8 mouse cellular contexts compared by ENCODE assay signal in the genomic region with DNA sequence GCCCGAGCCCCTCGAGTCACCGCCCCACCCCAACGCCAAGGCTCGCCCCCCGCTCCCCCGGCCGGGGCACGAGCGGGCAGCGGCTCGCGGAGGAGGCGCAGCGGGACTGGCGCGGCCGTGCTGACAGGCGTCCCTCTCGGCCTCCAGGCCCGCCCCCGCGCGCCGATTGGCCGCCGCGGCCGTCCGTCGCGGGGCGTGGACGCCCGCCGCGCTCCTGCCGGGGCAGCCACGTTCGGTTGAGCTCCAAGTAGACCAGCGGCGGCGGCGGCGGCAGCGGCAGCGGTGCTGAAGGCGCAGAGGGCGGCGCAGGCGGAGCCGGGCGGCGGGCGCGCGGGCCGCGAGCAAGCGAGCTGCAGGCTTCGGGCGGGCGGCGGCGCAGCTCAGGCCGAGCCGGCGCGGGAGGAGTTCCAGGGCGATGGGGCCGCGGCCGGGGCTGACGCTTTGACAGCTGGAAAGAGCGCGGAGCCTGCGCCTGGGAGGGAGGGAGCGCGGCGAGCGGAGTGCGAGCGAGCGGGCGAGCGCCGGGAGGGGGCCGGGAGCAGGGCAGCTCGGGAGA. TPM values are rescaled to one million over a fixed set of nuclear protein-coding genes. Genes with fewer than 3 reads are reported as not detected.
DNase-seq lines count a peak whose midpoint lies in the region; ATAC-seq and TF ChIP-seq lines count a peak whose summit lies in the region.

No protein-coding gene starts in this region.

- ATAC-seq in heart, embryonic 11.5 days (replicated peaks; ENCODE audit: insufficient number of reproducible peaks, low FRiP score, low TSS enrichment), result peak; percentile 78
- ATAC-seq in kidney, embryonic 16.5 days (ENCODE audit: low FRiP score, low TSS enrichment), result peak; percentile 87

- TF ChIP-seq POLR2A in bone marrow macrophage, adult 2 months (IDR thresholded peaks at IDR 0.05; ENCODE audit: borderline replicate concordance, low read depth, low read length), result no peak
- TF ChIP-seq POLR2A in embryonic fibroblast, embryonic 13.5 days (IDR thresholded peaks at IDR 0.05; ENCODE audit: low read depth, low read length), result peak; percentile 73; the same call in 1 of the 2 replicates
- peak; percentile 75 for TF ChIP-seq POLR2A in liver, adult 2 months (IDR thresholded peaks at IDR 0.05; ENCODE audit: extremely low read depth, insufficient read depth, low read length)
- peak; percentile 87 for TF ChIP-seq POLR2A in myocyte (IDR thresholded peaks at IDR 0.05; ENCODE audit: insufficient read length, low read depth)

- TF ChIP-seq CTCF in bone marrow macrophage, adult 2 months (IDR thresholded peaks at IDR 0.05; ENCODE audit: low read depth, low read length), result no peak
- no peak for TF ChIP-seq CTCF in embryonic fibroblast, embryonic 13.5 days (IDR thresholded peaks at IDR 0.05; ENCODE audit: borderline replicate concordance, insufficient read depth, low read length)
- TF ChIP-seq CTCF in liver, adult 2 months (IDR thresholded peaks at IDR 0.05; ENCODE audit: low read depth, low read length), result no peak

- H3K36me3 ChIP-seq in heart, embryonic 11.5 days (ENCODE audit: control insufficient read depth, insufficient read depth, low read length), result peaks cover 17% of the 10 kb centered on the region
- peaks cover 13% of the 10 kb centered on the region for H3K36me3 ChIP-seq in kidney, embryonic 16.5 days (ENCODE audit: insufficient read depth, low read length)
- peaks cover 5% of the 10 kb centered on the region; the same call in 1 of the 2 replicates for H3K36me3 ChIP-seq in liver, adult 2 months (ENCODE audit: control insufficient read depth, insufficient read depth, low read length)
- peaks cover 8% of the 10 kb centered on the region for H3K36me3 ChIP-seq in myocyte (ENCODE audit: control insufficient read depth, insufficient read depth)

- peak overlapping the region; percentile 84; the same call in 1 of the 2 replicates for H3K27ac ChIP-seq in bone marrow macrophage, adult 2 months (ENCODE audit: insufficient read depth, low read depth, low read length)
- peak overlapping the region; percentile 19; the same call in 1 of the 2 replicates for H3K27ac ChIP-seq in embryonic fibroblast, embryonic 13.5 days (ENCODE audit: insufficient read depth, low read length)
- peak overlapping the region; percentile 99 for H3K27ac ChIP-seq in heart, embryonic 11.5 days (ENCODE audit: low read depth, low read length)
- H3K27ac ChIP-seq in kidney, embryonic 16.5 days (ENCODE audit: low read length), result peak overlapping the region; percentile 98
- H3K27ac ChIP-seq in liver, adult 2 months (replicated peaks; ENCODE audit: insufficient read depth, low read depth, low read length), result peak overlapping the region; percentile 98

- H3K9me3 ChIP-seq in heart, embryonic 11.5 days (replicated peaks; ENCODE audit: control insufficient read depth, low read length), result no peaks in the 10 kb centered on the region
- no peaks in the 10 kb centered on the region for H3K9me3 ChIP-seq in kidney, embryonic 16.5 days (ENCODE audit: low read length)

- peak overlapping the region; percentile 84 for H3K4me3 ChIP-seq in bone marrow macrophage, adult 2 months (ENCODE audit: insufficient read depth, low read length)
- H3K4me3 ChIP-seq in embryonic fibroblast, embryonic 13.5 days (ENCODE audit: insufficient read depth, low read length), result peak overlapping the region; percentile 85
- H3K4me3 ChIP-seq in heart, embryonic 11.5 days (ENCODE audit: low read depth, low read length), result peak overlapping the region; percentile 100
- H3K4me3 ChIP-seq in kidney, embryonic 16.5 days (ENCODE audit: low read length), result peak overlapping the region; percentile 86
- H3K4me3 ChIP-seq in liver, adult 2 months (ENCODE audit: insufficient read depth, low read depth, low read length), result peak overlapping the region; percentile 97
- H3K4me3 ChIP-seq in myocyte, result peak overlapping the region; percentile 31

- H3K79me2 ChIP-seq in liver, adult 2 months (ENCODE audit: control insufficient read depth, insufficient read depth, low read length), result peaks cover 19% of the 10 kb centered on the region
- peaks cover 25% of the 10 kb centered on the region for H3K79me2 ChIP-seq in myocyte (ENCODE audit: control insufficient read depth, insufficient read depth)

- WGBS in heart, embryonic 11.5 days (ENCODE audit: insufficient replicate concordance), result under 1% methylated on average over 78 of the region's 89 CpGs
- WGBS in kidney, embryonic 16.5 days, result under 1% methylated on average over 62 of the region's 89 CpGs
- 2% methylated on average over 88 of the region's 89 CpGs for WGBS in liver, adult 2 months

- H3K4me2 ChIP-seq in heart, embryonic 11.5 days, result peak overlapping the region; percentile 97
- H3K4me2 ChIP-seq in kidney, embryonic 16.5 days (replicated peaks; ENCODE audit: low read depth, low read length), result peak overlapping the region; percentile 83
- no peak overlapping the region for H3K4me2 ChIP-seq in myocyte (ENCODE audit: low read depth)

- H3K9ac ChIP-seq in heart, embryonic 11.5 days (ENCODE audit: low read depth, low read length), result peak overlapping the region; percentile 99
- peak overlapping the region; percentile 94 for H3K9ac ChIP-seq in kidney, embryonic 16.5 days (replicated peaks; ENCODE audit: low read length)
- H3K9ac ChIP-seq in liver, adult 2 months (ENCODE audit: low read depth, low read length), result peak overlapping the region; percentile 100

- no peaks in the 10 kb centered on the region for H3K27me3 ChIP-seq in heart, embryonic 11.5 days (ENCODE audit: control insufficient read depth, insufficient read depth, low read length)
- H3K27me3 ChIP-seq in kidney, embryonic 16.5 days (ENCODE audit: insufficient read depth, low read length), result no peaks in the 10 kb centered on the region
- no peaks in the 10 kb centered on the region for H3K27me3 ChIP-seq in liver, adult 2 months (ENCODE audit: control insufficient read depth, insufficient read depth, low read length)
- no peaks in the 10 kb centered on the region for H3K27me3 ChIP-seq in myocyte (ENCODE audit: control insufficient read depth, insufficient read depth, insufficient read length)

- H3K4me1 ChIP-seq in bone marrow macrophage, adult 2 months (ENCODE audit: control insufficient read depth, insufficient read depth, low read length), result peaks cover 27% of the 10 kb centered on the region
- H3K4me1 ChIP-seq in embryonic fibroblast, embryonic 13.5 days (ENCODE audit: control insufficient read depth, insufficient read depth, low read length), result peaks cover 3% of the 10 kb centered on the region; the same call in 1 of the 2 replicates
- peaks cover 58% of the 10 kb centered on the region for H3K4me1 ChIP-seq in heart, embryonic 11.5 days (ENCODE audit: control insufficient read depth, insufficient read depth, low read length)
- peaks cover 59% of the 10 kb centered on the region for H3K4me1 ChIP-seq in kidney, embryonic 16.5 days (ENCODE audit: insufficient read depth, low read length)
- peaks cover 16% of the 10 kb centered on the region; the same call in 1 of the 2 replicates for H3K4me1 ChIP-seq in liver, adult 2 months (ENCODE audit: control insufficient read depth, insufficient read depth, low read length)

- DNase-seq in 416B (ENCODE audit: low read depth), result peak; percentile 76
- peak; percentile 51 for DNase-seq in liver, adult 2 months (ENCODE audit: extremely low read depth, low read depth, low spot score)
- DNase-seq in spleen, postnatal 4 days (ENCODE audit: low spot score in 2 of 2), result peak; percentile 95 to 96

- peak overlapping the region; percentile 96 for H3ac ChIP-seq in myocyte (ENCODE audit: control insufficient read depth, insufficient read length)

TF ChIP-seq in myocyte, 11 proteins besides CTCF, POLR2A, EP300 and RAD21:
- TF ChIP-seq TCF3 (IDR thresholded peaks at IDR 0.05; ENCODE audit: insufficient read length, low read depth) (peak; percentile 3), MYOG (IDR thresholded peaks at IDR 0.05; ENCODE audit: control insufficient read depth in 1 of 3, insufficient read depth in 1 of 3, insufficient read length in 2 of 3, low read depth in 2 of 3) (peak in 1 of 3 experiments; percentile 15), POLR2AphosphoS2 (IDR thresholded peaks at IDR 0.05; ENCODE audit: insufficient read length, low read depth) (peak; percentile 77), USF1 (IDR thresholded peaks at IDR 0.05; ENCODE audit: low read depth) (no peak), MYOD1 (IDR thresholded peaks at IDR 0.05; ENCODE audit: control insufficient read depth in 1 of 3, insufficient read length in 2 of 3, low read depth in 2 of 3) (no peak)

RNA-seq across cellular contexts. Expression of gene Ssbp3, which starts 0.8 kb away (rescaled TPM):
- 34.8 and 39.3 TPM in 2 replicates for polyA plus RNA-seq in bone marrow macrophage, adult 2 months (2012; ENCODE audit: insufficient read depth, insufficient read length, missing spikeins)
- polyA plus RNA-seq in embryonic fibroblast, embryonic 13.5 days (2011; ENCODE audit: insufficient read length, low read depth, missing spikeins), result 104 and 145 TPM in 2 replicates
- polyA plus RNA-seq in heart, embryonic 11.5 days (2014; fragmentation: Nextera tagmentation; extraction: Ambion mirVana), result 54.2 and 63.4 TPM in 2 replicates
- 66.4 and 79.4 TPM in 2 replicates for polyA plus RNA-seq in kidney, embryonic 16.5 days (2015; fragmentation: Nextera tagmentation; extraction: Ambion mirVana)
- 12.9 and 19.8 TPM in 2 replicates for total RNA-seq in liver, adult 2 months (2014; rRNA removed)
- 32.8 and 36.7 TPM in 2 replicates for polyA plus RNA-seq in liver, adult 2 months (2012; rRNA removed)
- polyA plus RNA-seq in myocyte (2012; fragmentation: generic; extraction: Trizol), result 59.4 TPM

Comparison
In these comparisons a context has a peak if more than half of its experiments do, and no peak if none do; other contexts are left out.
1. Peak in every context shown above with its lines: DNase-seq, ATAC-seq, H3K4me3 ChIP-seq and H3K27ac ChIP-seq.
2. H3K27ac ChIP-seq: peak in every context shown above with its lines; median percentile 99 in heart, embryonic 11.5 days; 98 in kidney, embryonic 16.5 days; 98 in liver, adult 2 months; 84 in bone marrow macrophage, adult 2 months; 19 in embryonic fibroblast, embryonic 13.5 days.
3. H3K4me3 ChIP-seq: peak in every context shown above with its lines; median percentile 100 in heart, embryonic 11.5 days; 97 in liver, adult 2 months; 86 in kidney, embryonic 16.5 days; 85 in embryonic fibroblast, embryonic 13.5 days; 84 in bone marrow macrophage, adult 2 months; 31 in myocyte.